Mouse (Mus musculus) inflammation-experienced regulatory T-cells, adult 16 weeks (primary cell): ENCODE results near the gene 2410131K14Rik. TPM values are rescaled to one million over a fixed set of nuclear protein-coding genes. Genes with fewer than 3 reads are reported as not detected.

Source experiments
- polyA plus RNA-seq: library from polyadenylated mRNA; unstranded; fragments of 100-300 nt; shearing (Covaris generic); gene quantifications from one replicate; pipeline ENCODE4 v1.2.1, GENCODE M21; 2017

Gene 2410131K14Rik
- polyA plus RNA-seq = 7.3 TPM

DNA sequence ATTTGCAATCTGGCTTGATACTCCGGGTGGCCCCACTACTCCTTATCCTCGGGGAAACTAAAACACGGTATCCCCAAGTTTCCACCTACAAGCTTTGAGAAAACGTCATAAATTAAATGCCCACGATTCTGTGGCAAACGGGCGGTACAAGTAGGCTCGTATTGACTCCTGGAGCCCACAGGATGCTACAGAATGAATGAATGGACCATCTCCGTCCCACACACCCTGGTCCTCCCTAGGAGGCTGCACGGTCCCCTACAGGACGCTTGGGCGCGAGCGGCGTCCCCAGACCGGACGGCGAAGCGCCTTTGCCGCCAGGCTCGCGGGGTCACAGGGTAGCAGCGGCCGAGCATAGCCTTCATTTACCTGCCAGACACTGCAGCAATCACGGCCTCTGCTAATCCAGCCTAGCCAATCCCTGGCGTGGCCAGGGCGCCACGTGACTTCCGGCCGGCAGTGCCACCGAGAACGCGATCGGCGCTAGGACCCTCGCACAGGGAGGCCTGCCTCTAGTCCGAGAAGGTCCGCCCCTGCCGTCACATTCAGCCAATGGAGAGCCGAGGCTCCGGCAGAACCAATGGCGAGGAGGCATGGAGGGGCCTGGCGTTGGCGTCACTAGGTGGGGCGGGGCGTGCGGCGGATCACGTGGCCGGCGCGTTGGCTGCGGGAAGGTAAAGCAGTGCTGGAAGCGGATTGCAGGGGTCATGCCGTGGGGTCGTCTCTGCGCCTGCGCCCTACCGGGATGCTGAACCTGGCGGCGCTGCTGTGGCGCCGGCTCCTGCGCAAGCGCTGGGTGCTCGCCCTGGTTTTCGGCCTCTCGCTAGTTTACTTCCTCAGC is at the start of gene 2410131K14Rik, which contains the start of gene Rnft2:
Gene 2410131K14Rik (plus strand): TSS at position 622 of the 838 bp plus-strand sequence.
Gene Rnft2 (minus strand): TSS at position 511 of the 838 bp plus-strand sequence.

Other genes starting within 250 kb of the 2410131K14Rik start
- 26.6 TPM for gene Tesc, start 217.5 kb upstream of the 2410131K14Rik start, polyA plus RNA-seq
- 3.7 TPM for gene Fbxw8, start 89.8 kb upstream of the 2410131K14Rik start, polyA plus RNA-seq
- gene Hrk, start 80.6 kb upstream of the 2410131K14Rik start, polyA plus RNA-seq = not detected
- gene Rnft2, start 111 bp upstream of the 2410131K14Rik start, polyA plus RNA-seq = not detected